Mouse (Mus musculus) inflammation-experienced regulatory T-cells, adult 16 weeks (primary cell): ENCODE data around the gene Gm9046. TPM values are rescaled to one million over a fixed set of nuclear protein-coding genes. Genes with fewer than 3 reads are reported as not detected.

Experiments
- polyA plus RNA-seq: library from polyadenylated mRNA; unstranded; fragments of 100-300 nt; shearing (Covaris generic); gene quantifications from one replicate; pipeline ENCODE4 v1.2.1, GENCODE M21; 2017

Gene Gm9046
- polyA plus RNA-seq, result not detected

DNA sequence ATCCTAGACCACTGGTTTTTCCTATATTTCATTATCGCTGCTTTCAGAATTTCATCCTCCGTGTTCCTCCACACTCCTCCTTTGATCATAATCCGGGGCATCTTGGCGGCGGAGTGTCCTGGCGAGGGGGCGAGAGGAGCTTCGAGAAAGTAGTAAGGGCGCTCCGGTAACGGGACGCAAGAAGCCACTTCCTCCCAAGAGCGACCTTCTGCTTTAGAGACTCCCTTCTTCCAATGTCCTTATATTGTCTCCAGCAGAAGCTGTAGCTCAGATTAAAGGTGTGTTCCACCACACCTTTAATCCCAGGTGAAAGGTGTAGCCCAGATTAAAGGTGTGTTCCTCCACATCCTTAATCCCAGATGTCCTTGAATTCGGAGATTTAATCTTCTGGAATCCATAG lies at the start of gene Gm9046:
Gene Gm9046, minus strand, starts transcription at position 101 of the 400 bp plus-strand sequence.

GRCm38 (mm10) chr10:118354005-118354404 lies 10.9 kb upstream of the Gm9046 start, which contains the start of gene Gm9049:
Gene Gm9049 (minus strand): TSS chr10:118354105.

GRCm38 (mm10) chr10:118348579-118348978 lies 5.5 kb upstream of the Gm9046 start, which contains the start of gene Gm9048:
Gene Gm9048 (minus strand): TSS chr10:118348679.

GRCm38 (mm10) chr10:118337731-118338130 lies 5.3 kb downstream of the Gm9046 start, which contains the start of gene Gm9045:
Gene Gm9045 (minus strand): TSS chr10:118337831.

DNA sequence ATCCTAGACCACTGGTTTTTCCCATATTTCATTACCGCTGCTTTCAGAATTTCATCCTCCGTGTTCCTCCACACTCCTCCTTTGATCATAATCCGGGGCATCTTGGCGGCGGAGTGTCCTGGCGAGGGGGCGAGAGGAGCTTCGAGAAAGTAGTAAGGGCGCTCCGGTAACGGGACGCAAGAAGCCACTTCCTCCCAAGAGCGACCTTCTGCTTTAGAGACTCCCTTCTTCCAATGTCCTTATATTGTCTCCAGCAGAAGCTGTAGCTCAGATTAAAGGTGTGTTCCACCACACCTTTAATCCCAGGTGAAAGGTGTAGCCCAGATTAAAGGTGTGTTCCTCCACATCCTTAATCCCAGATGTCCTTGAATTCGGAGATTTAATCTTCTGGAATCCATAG lies 10.7 kb downstream of the Gm9046 start, which contains the start of gene Gm9044:
Gene Gm9044, minus strand, starts transcription at position 101 of the 400 bp plus-strand sequence.

GRCm38 (mm10) chr10:118326869-118327268 lies 16.2 kb downstream of the Gm9046 start, which contains the start of gene Gm9040:
Gene Gm9040 (minus strand): TSS chr10:118326969.

GRCm38 (mm10) chr10:118294938-118295337 lies 48.1 kb downstream of the Gm9046 start, which contains the start of gene Iltifb:
Gene Iltifb (minus strand): TSS chr10:118295038.

Other genes with a start within 250 kb of the Gm9046 start
- gene Mdm1, start 201.4 kb downstream of the Gm9046 start, polyA plus RNA-seq, result 14.4 TPM
- gene Il22, start 138.3 kb downstream of the Gm9046 start, polyA plus RNA-seq, result not detected
- not detected for gene Gm32717, start 102.5 kb downstream of the Gm9046 start, polyA plus RNA-seq
- gene Gm32802, start 84.6 kb downstream of the Gm9046 start, polyA plus RNA-seq, result not detected
- not detected for gene Iltifb, start 48.2 kb downstream of the Gm9046 start, polyA plus RNA-seq
- not detected for gene Gm9040, start 16.3 kb downstream of the Gm9046 start, polyA plus RNA-seq
- gene Gm9044, start 10.8 kb downstream of the Gm9046 start, polyA plus RNA-seq, result not detected
- not detected for gene Gm9045, start 5.4 kb downstream of the Gm9046 start, polyA plus RNA-seq
- not detected for gene Gm9048, start 5.4 kb upstream of the Gm9046 start, polyA plus RNA-seq
- not detected for gene Gm9049, start 10.8 kb upstream of the Gm9046 start, polyA plus RNA-seq
- gene Ifng, start 97.8 kb upstream of the Gm9046 start, polyA plus RNA-seq, result 8.7 TPM